Mouse (Mus musculus) kidney, embryonic 14.5 days (tissue): ENCODE results near the gene Slc41a2. TPM values are rescaled to one million over a fixed set of nuclear protein-coding genes. Genes with fewer than 3 reads are reported as not detected.
"Not testable (repeated sequence)": the region's sequence is repeated elsewhere in the genome, so short reads cannot be mapped to it uniquely, and the experiment has no call there.

Experiments
- ATAC-seq: fragments of 200-750 bp; cut with Nextera tagmentation; 2 replicates; pipeline ENCODE4 v1.8.0; 2017; ENCODE audit warnings: moderate number of reproducible peaks, mild to moderate bottlenecking, moderate TSS enrichment, moderate library complexity; ENCODE audit not compliant: low FRiP score, low TSS enrichment
- H3K27ac ChIP-seq: fragments of 300-500 bp; sonication (generic); 2 replicates; pipeline ENCODE4 v1.5.1; 2014; ENCODE audit warnings: low read depth, mild to moderate bottlenecking, low read length, moderate library complexity, mixed read lengths
- H3K27me3 ChIP-seq: fragments of 300-500 bp; sonication (generic); 2 replicates; pipeline ENCODE4 v1.6.1; 2014; ENCODE audit warnings: mild to moderate bottlenecking, low read length; ENCODE audit not compliant: control insufficient read depth, insufficient read depth
- H3K36me3 ChIP-seq: fragments of 300-500 bp; sonication (generic); 2 replicates; pipeline ENCODE4 v1.6.1; 2014; ENCODE audit warnings: low read length, mixed read lengths; ENCODE audit not compliant: control insufficient read depth, insufficient read depth
- H3K4me1 ChIP-seq: fragments of 300-500 bp; sonication (generic); 2 replicates; pipeline ENCODE4 v1.6.1; 2014; ENCODE audit warnings: low read length, mixed read lengths; ENCODE audit not compliant: control insufficient read depth, insufficient read depth
- H3K4me2 ChIP-seq: fragments of 300-500 bp; sonication (generic); replicated peaks from 2 replicates; pipeline ENCODE4 v1.6.1; 2014; ENCODE audit warnings: low read depth, mild to moderate bottlenecking, low read length
- H3K4me3 ChIP-seq: fragments of 300-500 bp; sonication (generic); 2 replicates; pipeline ENCODE4 v1.5.1; 2014; ENCODE audit warnings: mild to moderate bottlenecking, low read length
- H3K9ac ChIP-seq: fragments of 300-500 bp; sonication (generic); 2 replicates; pipeline ENCODE4 v1.6.1; 2014; ENCODE audit warnings: low read depth, mild to moderate bottlenecking, low read length, moderate library complexity
- H3K9me3 ChIP-seq: fragments of 300-500 bp; sonication (generic); 2 replicates; pipeline ENCODE4 v1.6.1; 2016; ENCODE audit warnings: low read length; ENCODE audit not compliant: control insufficient read depth
- WGBS: fragments of 180-500 bp; shearing (Covaris S2); extraction: QIAGEN DNeasy Blood & Tissue Kit; methylation state at CpG from one replicate; pipeline ENCODE4 v1.1.7; 2014; 5-methylcytosine and 5-hydroxymethylcytosine counted together
- polyA plus RNA-seq: library from polyadenylated mRNA; unstranded; fragments of >200 nt; fragmentation: Nextera tagmentation; extraction: Ambion mirVana; gene quantifications from 2 replicates; pipeline ENCODE4 v1.2.1, GENCODE M21; 2014

Slc41a2 gene
- polyA plus RNA-seq, 1 experiment from 2014 or later, result 0.50 TPM

DNA sequence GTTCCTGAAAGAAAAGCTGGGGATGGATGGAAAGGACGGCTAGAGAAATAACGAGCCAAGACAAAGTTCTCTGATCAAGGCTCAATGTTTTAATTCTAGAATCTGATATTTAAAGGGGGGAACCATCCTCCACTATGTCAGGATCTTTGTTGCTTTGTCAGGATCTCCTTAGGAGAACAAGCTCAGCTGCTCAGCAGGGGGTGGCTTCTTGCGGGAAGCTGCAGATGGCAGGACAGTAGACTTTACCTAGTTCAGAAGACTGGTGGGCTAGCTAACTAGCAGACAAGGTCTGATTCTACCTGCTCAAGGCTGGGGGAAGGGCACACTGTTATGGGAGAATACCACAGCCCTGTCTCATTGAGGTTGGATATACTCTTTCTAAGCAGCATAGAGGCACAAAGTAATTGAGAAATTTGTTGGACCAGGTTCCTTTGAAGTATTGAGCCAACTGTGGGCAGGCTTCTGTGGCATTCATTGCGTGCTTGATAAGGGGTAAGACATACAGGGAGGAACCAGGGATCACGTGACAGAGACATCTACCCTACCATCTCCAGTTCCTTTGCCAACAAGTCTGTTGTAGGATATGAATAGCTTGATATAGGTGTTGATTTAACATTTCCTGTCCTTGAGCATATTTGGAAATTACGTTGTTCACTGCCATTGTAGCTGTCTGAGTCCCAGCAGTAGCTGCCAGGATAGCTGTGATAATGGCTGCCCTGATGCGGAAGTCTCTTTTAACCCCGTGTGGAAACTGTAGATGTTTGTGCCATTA, 39.4 kb upstream of the Slc41a2 start:
- Histone ChIP-seq H3K9ac (no peak overlapping the region), H3K27me3 (no peaks in the 10 kb centered on the region), H3K36me3 (peaks cover 17% of the 10 kb centered on the region; the same call in 1 of the 2 replicates), H3K9me3 (peaks cover 11% of the 10 kb centered on the region), H3K27ac (no peak overlapping the region), H3K4me2 (no peak overlapping the region), H3K4me3 (no peak overlapping the region), H3K4me1 (no peaks in the 10 kb centered on the region)
- 88% methylated on average over 8 of the region's 8 CpGs for WGBS
- ATAC-seq, result no peak

DNA sequence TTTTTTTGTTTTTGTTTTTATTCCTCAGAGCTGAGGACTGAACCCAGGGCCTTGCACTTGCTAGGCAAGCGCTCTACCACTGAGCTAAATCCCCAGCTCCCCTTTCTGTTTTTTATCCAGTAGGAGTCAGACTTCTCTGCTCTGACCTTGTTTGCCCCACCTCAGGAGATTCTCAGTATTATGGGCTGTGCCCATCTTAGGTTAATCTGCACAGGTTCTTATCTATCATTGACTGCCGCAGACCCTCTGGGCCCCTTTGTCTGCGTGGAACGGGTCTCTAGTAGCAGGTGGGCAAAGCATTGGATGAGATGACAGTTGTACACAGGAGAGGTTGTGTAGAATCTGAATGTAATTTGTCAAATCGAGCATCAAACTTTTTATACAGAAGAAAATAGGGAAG, 37.8 kb upstream of the Slc41a2 start:
- WGBS, result 94% methylated on average over 5 of the region's 5 CpGs
- not testable (repeated sequence) for H3K27me3 ChIP-seq, H3K9ac ChIP-seq, H3K27ac ChIP-seq, H3K9me3 ChIP-seq, ATAC-seq, H3K4me3 ChIP-seq, H3K4me1 ChIP-seq, H3K4me2 ChIP-seq
- H3K36me3 ChIP-seq, result peaks cover 32% of the 10 kb centered on the region; the same call in 1 of the 2 replicates

DNA sequence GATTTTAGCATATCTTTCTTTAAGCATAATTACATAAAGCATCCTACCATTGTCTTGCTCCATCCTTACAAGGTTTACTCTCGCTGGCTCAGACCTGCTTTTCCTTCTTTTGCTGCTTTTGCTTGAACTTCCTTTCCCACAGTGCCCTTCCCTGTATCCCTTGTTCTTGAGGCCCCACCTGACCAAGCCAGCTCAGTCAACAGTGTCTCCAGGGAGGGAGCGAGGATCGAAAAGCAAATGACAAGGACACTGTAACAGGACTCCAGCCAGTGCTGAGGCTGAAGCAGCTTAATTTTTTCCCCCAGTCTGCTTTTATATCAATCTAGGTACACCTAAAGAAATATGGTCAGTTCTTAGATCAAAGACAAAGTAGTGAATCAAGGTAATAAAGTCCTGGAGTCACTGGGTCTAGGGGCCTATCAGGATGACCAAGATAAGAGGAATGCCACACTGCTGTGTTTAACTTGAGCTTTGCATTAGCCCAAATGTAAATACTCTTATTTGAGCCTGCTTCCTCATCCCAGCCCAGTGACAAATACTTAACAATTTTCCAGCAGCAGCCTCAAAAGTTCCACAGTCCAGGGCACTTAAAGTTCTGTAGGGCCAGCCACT, 36.5 kb upstream of the Slc41a2 start:
- H3K27ac ChIP-seq, result no peak overlapping the region
- ATAC-seq, result no peak
- peaks cover 35% of the 10 kb centered on the region; the same call in 1 of the 2 replicates for H3K36me3 ChIP-seq
- H3K4me3 ChIP-seq, result no peak overlapping the region
- no peaks in the 10 kb centered on the region for H3K4me1 ChIP-seq
- no peak overlapping the region for H3K9ac ChIP-seq
- no peaks in the 10 kb centered on the region for H3K27me3 ChIP-seq
- H3K4me2 ChIP-seq, result no peak overlapping the region
- 89% methylated on average over 3 of the region's 3 CpGs for whole genome bisulfite sequencing
- no peaks in the 10 kb centered on the region for H3K9me3 ChIP-seq

DNA sequence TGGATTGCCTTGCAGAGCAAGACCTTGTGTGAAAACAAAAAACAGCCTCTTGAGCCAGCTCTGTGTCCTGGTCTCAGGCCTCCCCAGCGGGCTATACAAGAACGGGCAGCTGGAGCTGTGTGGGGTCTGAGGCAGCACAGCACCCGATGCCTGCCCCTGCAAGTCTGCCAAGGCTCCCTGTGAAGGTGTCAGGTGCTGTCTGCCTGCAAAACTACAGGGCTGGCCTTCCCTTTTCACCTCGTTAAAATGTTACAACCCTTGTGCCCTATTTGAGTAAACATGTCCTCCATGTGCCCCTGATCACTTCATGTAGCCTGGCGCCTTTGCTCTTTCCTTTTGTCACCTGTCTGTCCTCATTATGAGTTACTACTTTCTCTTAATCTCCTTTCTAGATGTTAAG, 31.2 kb upstream of the Slc41a2 start:
- H3K36me3 ChIP-seq, result peaks cover 81% of the 10 kb centered on the region
- no peak overlapping the region for H3K27ac ChIP-seq
- H3K27me3 ChIP-seq, result no peaks in the 10 kb centered on the region
- H3K4me2 ChIP-seq, result no peak overlapping the region
- H3K4me1 ChIP-seq, result no peaks in the 10 kb centered on the region
- H3K4me3 ChIP-seq, result no peak overlapping the region
- ATAC-seq, result no peak
- no peaks in the 10 kb centered on the region for H3K9me3 ChIP-seq
- no peak overlapping the region for H3K9ac ChIP-seq
- 83% methylated on average over 5 of the region's 5 CpGs for WGBS

DNA sequence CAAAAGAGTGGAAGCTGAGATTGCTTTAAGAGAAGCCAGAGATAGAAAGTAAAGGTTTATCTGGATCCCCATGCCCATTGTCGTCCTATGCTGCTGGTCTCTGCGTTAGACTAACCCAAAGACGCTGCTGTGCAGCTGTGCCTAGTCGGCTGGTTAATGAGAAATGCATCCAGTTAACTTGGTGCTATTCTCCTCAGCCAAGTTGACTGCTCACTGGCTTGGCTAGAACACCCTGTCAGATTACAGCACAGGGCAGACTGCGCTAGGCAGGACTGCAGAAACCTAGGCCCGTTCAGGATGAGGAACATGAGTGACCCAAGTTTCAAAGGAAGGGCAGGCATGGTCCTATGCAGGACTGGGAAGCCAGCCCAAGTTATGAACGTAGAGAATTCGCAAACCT, 25.8 kb upstream of the Slc41a2 start:
- 90% methylated on average over 8 of the region's 8 CpGs for WGBS
- peaks cover 61% of the 10 kb centered on the region for H3K36me3 ChIP-seq

DNA sequence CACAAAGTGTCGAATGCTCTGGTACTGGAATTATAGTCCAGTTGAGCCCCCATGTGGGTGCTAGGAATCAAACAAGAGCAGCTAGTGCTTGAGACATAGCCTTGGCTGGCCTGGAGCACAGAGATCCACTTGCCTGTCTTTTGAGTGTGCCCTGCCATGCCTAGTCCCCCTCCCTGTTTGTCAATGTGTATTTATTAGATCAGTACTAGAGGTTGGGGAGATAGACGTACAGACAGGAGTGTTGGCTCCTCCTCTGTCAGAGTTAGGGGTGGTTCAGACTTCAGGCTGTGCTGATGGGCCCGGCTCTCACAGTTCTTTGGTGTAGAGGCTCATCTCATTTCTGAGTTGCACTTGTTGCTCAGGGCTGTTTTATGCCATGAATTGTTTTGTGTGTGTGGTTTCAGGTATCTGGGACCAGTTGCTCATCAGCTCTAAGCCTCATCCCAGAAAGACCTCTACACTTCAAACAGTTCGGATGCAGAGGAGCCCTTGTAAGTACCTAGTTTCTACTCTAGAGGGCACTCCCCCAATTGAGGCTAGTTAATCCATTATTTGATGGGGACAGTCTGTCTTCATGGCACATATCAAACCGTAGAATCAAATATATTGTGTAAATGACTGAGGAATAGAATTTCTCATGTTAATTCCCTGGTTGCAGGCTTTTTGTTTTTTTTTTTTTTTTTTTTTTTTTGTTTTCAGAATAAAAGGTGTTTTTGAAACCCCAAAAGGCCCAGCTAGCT, 24.1 kb upstream of the Slc41a2 start:
- 60% methylated on average over 5 of the region's 5 CpGs for WGBS
- Histone ChIP-seq H3K9me3 (no peaks in the 10 kb centered on the region), H3K27me3 (no peaks in the 10 kb centered on the region), H3K27ac (no peak overlapping the region), H3K9ac (no peak overlapping the region; the same call in 1 of the 2 replicates), H3K4me2 (peak overlapping the region; percentile 63), H3K4me3 (peak overlapping the region; percentile 17), H3K4me1 (peaks cover 13% of the 10 kb centered on the region), H3K36me3 (peaks cover 45% of the 10 kb centered on the region)
- ATAC-seq, result no peak

More for the DNA sequence above, 25.8 kb upstream of the Slc41a2 start:
- no peak overlapping the region for H3K27ac ChIP-seq
- no peak for ATAC-seq
- H3K4me3 ChIP-seq, result no peak overlapping the region
- H3K4me1 ChIP-seq, result peaks cover 13% of the 10 kb centered on the region
- no peak overlapping the region for H3K9ac ChIP-seq
- H3K4me2 ChIP-seq, result no peak overlapping the region
- no peaks in the 10 kb centered on the region for H3K9me3 ChIP-seq
- H3K27me3 ChIP-seq, result no peaks in the 10 kb centered on the region

DNA sequence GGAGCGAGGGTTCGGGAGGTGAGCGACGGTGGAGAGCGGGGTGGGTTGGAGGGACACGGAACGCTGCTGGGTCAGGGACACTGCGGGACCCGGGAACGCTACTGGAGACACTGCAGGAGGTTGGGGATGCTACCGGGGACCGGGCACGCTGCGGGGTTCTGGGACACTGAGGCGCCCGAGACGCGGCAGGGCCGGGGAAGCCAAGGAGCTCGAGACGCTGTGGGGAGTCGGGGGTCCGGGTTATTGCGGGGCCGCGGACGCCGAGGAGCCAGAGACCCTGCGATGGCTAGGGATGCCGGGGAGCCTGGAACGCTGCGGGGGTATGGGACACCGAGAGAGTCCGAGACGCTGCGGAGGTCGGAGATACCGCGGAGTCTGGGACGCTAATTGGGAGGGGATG, 22.7 kb upstream of the Slc41a2 start:
- WGBS, result under 1% methylated on average over 40 of the region's 40 CpGs
- peak overlapping the region; percentile 86 for H3K9ac ChIP-seq
- ATAC-seq, result peak; percentile 82

DNA sequence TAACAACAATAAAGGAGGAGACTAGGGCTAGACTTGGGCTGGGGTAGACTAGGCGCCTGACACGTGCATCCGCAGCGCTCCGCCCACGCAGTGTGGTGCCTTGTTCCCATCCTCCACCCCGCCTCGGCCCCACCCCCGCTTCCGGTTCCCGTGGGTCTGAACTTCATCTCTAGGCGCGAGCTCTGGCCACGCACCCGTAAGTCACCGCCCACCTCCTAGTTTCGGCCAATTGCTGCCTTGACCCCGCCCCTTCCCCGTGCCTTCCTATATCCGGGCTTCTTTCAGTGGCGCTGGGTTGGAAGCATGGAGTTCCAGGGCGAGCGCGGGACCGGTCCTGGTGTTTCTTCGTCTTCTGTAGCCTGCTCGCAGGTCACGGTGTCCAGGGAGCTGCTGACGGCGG, 22.3 kb upstream of the Slc41a2 start, which contains the start of gene D10Wsu102e:
D10Wsu102e (plus strand) TSS at position 266 of the 400 bp plus-strand sequence.
- Histone ChIP-seq H3K27ac (peak within 1 kb of the TSS; percentile 80), H3K4me3 (peak within 1 kb of the TSS; percentile 91), H3K36me3 (peaks cover 26% of the 10 kb centered on the region), H3K4me1 (peaks cover 13% of the 10 kb centered on the region), H3K4me2 (peak within 1 kb of the TSS; percentile 63), H3K9ac (peak within 1 kb of the TSS; percentile 86), H3K27me3 (no peaks in the 10 kb centered on the region), H3K9me3 (no peaks in the 10 kb centered on the region)
- ATAC-seq, result peak; percentile 98
- WGBS, result under 1% methylated on average over 30 of the region's 30 CpGs

More for the DNA sequence above, 22.7 kb upstream of the Slc41a2 start:
- no peaks in the 10 kb centered on the region for H3K27me3 ChIP-seq
- H3K27ac ChIP-seq, result peak overlapping the region; percentile 80
- peaks cover 13% of the 10 kb centered on the region for H3K4me1 ChIP-seq
- H3K4me3 ChIP-seq, result peak overlapping the region; percentile 91
- no peaks in the 10 kb centered on the region for H3K9me3 ChIP-seq
- H3K4me2 ChIP-seq, result peak overlapping the region; percentile 63
- H3K36me3 ChIP-seq, result peaks cover 30% of the 10 kb centered on the region
